Mouse (Mus musculus) macrophage (primary cell): ENCODE measurements at regions not wholly inside any gene's neighbourhood (a gene's known extent, or its start where the extent isn't known, plus 50 kb on each side); places are given as distances from the start of the nearest gene placed in this dataset.
A peak's percentile ranks its signal among the peaks of the same experiment; 100 is the strongest.

ENCODE experiments used
- H3K27ac ChIP-seq: fragments of 350-480 bp; formaldehyde crosslinking; 2 replicates; pipeline ENCODE4 v1.9.0; 2021
- H3K36me3 ChIP-seq: fragments of 350-480 bp; formaldehyde crosslinking; 2 replicates; pipeline ENCODE4 v1.9.0; 2021; ENCODE audit errors: inconsistent target
- H3K4me3 ChIP-seq: fragments of 350-480 bp; formaldehyde crosslinking; 2 replicates; pipeline ENCODE4 v1.9.0; 2021; ENCODE audit errors: inconsistent target
- H3K79me2 ChIP-seq: fragments of 350-480 bp; formaldehyde crosslinking; 2 replicates; pipeline ENCODE4 v1.9.0; 2021; ENCODE audit errors: inconsistent target
- WGBS: methylation state at CpG from one replicate; pipeline ENCODE4 v1.1.7; 2026; ENCODE audit warnings: inconsistent platforms; ENCODE audit not compliant: missing documents; 5-methylcytosine and 5-hydroxymethylcytosine counted together

- H3K36me3 ChIP-seq: no peaks in the 10 kb centered on the region
- 0 out of 2 replicates have a peak overlapping the region, but pooled peaks have one; percentile 8 for H3K27ac ChIP-seq
- 88% methylated on average over 4 of the region's 4 CpGs for WGBS
- H3K79me2 ChIP-seq: no peaks in the 10 kb centered on the region
- H3K4me3 ChIP-seq: no peak overlapping the region
These were observed 67.0 kb upstream of the Peli1 start for GRCm38 (mm10) chr11:21024111-21024510.

GRCm38 (mm10) chr11:21024521-21024920, 66.6 kb upstream of the Peli1 start:
- WGBS: 5% methylated on average over 2 of the region's 2 CpGs
- Histone ChIP-seq H3K4me3 (no peak overlapping the region), H3K36me3 (no peaks in the 10 kb centered on the region), H3K27ac (no peak overlapping the region), H3K79me2 (no peaks in the 10 kb centered on the region)

GRCm38 (mm10) chr11:21027299-21027698, 63.8 kb upstream of the Peli1 start:
- Histone ChIP-seq H3K4me3 (no peak overlapping the region), H3K27ac (no peak overlapping the region), H3K79me2 (no peaks in the 10 kb centered on the region), H3K36me3 (no peaks in the 10 kb centered on the region)
- 93% methylated on average over 4 of the region's 4 CpGs for WGBS

GRCm38 (mm10) chr11:21030362-21030761, 60.7 kb upstream of the Peli1 start:
- Histone ChIP-seq H3K4me3 (no peak overlapping the region), H3K36me3 (no peaks in the 10 kb centered on the region), H3K79me2 (no peaks in the 10 kb centered on the region), H3K27ac (no peak overlapping the region)
- WGBS: 98% methylated on average over 6 of the region's 6 CpGs

- WGBS: 77% methylated on average over 2 of the region's 2 CpGs
- H3K36me3 ChIP-seq: no peaks in the 10 kb centered on the region
- H3K4me3 ChIP-seq: no peak overlapping the region
- H3K27ac ChIP-seq: no peak overlapping the region
- no peaks in the 10 kb centered on the region for H3K79me2 ChIP-seq
These were observed 59.3 kb upstream of the Peli1 start for GRCm38 (mm10) chr11:21031816-21032215.

- no peaks in the 10 kb centered on the region for H3K36me3 ChIP-seq
- no peak overlapping the region for H3K4me3 ChIP-seq
- WGBS: 86% methylated on average over 12 of the region's 14 CpGs
- H3K79me2 ChIP-seq: no peaks in the 10 kb centered on the region
- H3K27ac ChIP-seq: peak overlapping the region; percentile 62
These were observed 57.8 kb upstream of the Peli1 start for GRCm38 (mm10) chr11:21033234-21033822.

- H3K27ac ChIP-seq: peak overlapping the region; percentile 62
- H3K79me2 ChIP-seq: no peaks in the 10 kb centered on the region
- H3K4me3 ChIP-seq: no peak overlapping the region
- H3K36me3 ChIP-seq: no peaks in the 10 kb centered on the region
- WGBS: 15% methylated on average over 11 of the region's 11 CpGs
These were observed 57.2 kb upstream of the Peli1 start for GRCm38 (mm10) chr11:21033823-21034401.

GRCm38 (mm10) chr11:21036161-21036916, 54.8 kb upstream of the Peli1 start:
- 90% methylated on average over 7 of the region's 7 CpGs for WGBS

GRCm38 (mm10) chr11:21037267-21037906, 53.7 kb upstream of the Peli1 start:
- no peaks in the 10 kb centered on the region for H3K79me2 ChIP-seq
- no peak overlapping the region for H3K4me3 ChIP-seq
- 90% methylated on average over 6 of the region's 6 CpGs for WGBS
- H3K27ac ChIP-seq: no peak overlapping the region
- H3K36me3 ChIP-seq: no peaks in the 10 kb centered on the region

More at GRCm38 (mm10) chr11:21036161-21036916, 54.8 kb upstream of the Peli1 start:
- Histone ChIP-seq H3K4me3 (no peak overlapping the region), H3K27ac (no peak overlapping the region), H3K36me3 (no peaks in the 10 kb centered on the region), H3K79me2 (no peaks in the 10 kb centered on the region)

GRCm38 (mm10) chr11:21041201-21041600, 49.9 kb upstream of the Peli1 start:
- no peak overlapping the region for H3K4me3 ChIP-seq
- H3K79me2 ChIP-seq: no peaks in the 10 kb centered on the region
- 97% methylated on average over 5 of the region's 5 CpGs for WGBS
- no peaks in the 10 kb centered on the region for H3K36me3 ChIP-seq
- H3K27ac ChIP-seq: no peak overlapping the region
